In the genomic region with DNA sequence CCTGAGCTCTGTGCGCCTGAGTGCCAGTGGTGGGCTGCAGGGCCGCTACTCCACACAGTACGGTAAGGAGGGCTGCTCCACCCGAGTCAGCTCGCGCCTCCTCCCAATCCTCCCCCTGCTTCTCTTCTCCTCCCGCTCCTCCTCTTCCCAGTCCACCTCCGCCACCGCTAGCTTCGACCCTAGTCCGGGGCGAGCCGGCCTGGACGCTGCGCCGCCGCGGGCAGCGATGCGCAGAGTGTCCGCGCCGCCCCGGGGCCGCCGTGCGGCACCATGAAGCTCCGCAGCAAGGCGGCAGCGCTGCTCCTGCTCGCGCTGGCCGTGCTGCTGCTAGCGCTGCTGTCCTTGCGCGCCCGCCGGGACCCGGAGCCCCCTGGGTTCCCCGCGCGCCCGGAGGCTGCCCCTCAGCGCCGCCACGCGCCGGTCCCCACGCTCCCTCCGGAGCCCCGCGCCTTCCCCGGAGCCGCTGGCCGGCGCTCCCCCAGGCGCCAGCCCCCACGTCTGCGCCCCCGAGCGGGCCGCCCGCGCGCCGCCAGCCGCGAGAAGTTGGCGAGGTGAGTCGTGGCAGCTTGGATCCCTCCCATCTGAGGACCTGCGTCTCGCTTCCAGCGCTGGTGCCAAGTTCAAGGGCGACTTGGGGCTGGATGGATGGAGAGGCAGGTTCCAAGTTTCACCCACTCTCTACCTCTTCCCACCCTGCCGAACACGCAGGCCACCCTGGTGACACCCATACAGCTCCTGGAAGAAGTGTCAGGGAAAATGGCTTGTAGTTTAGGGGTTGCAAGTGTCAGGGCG, we compare ENCODE assay signal across 8 mouse cellular contexts. TPM values are rescaled to one million over a fixed set of nuclear protein-coding genes. Genes with fewer than 3 reads are reported as not detected.
DNase-seq lines count a peak whose midpoint lies in the region; ATAC-seq lines count a peak whose summit lies in the region.

TSS of gene Gxylt2 (plus strand) at position 161 of the 792 bp plus-strand sequence.

- H3K36me3 ChIP-seq in lung, embryonic 15.5 days, result no peaks in the 10 kb centered on the region
- H3K36me3 ChIP-seq in embryonic facial prominence, embryonic 13.5 days, result no peaks in the 10 kb centered on the region
- no peaks in the 10 kb centered on the region for H3K36me3 ChIP-seq in heart, embryonic 15.5 days

- peak within 1 kb of the TSS; percentile 5; the same call in 1 of the 2 replicates for H3K27ac ChIP-seq in lung, embryonic 15.5 days
- peak within 1 kb of the TSS; percentile 98 for H3K27ac ChIP-seq in embryonic facial prominence, embryonic 13.5 days
- H3K27ac ChIP-seq in heart, embryonic 15.5 days, result peak within 1 kb of the TSS; percentile 43

- no peaks in the 10 kb centered on the region for H3K9me3 ChIP-seq in lung, embryonic 15.5 days
- H3K9me3 ChIP-seq in embryonic facial prominence, embryonic 13.5 days, result no peaks in the 10 kb centered on the region
- H3K9me3 ChIP-seq in heart, embryonic 15.5 days (replicated peaks), result no peaks in the 10 kb centered on the region

- ATAC-seq in lung, embryonic 15.5 days (ENCODE audit: borderline replicate concordance, extremely low read depth, low FRiP score, low TSS enrichment), result peak; percentile 89
- ATAC-seq in embryonic facial prominence, embryonic 13.5 days (ENCODE audit: insufficient number of reproducible peaks, insufficient read depth, low FRiP score, low TSS enrichment, low read depth), result peak; percentile 92
- ATAC-seq in heart, embryonic 15.5 days (replicated peaks; ENCODE audit: insufficient number of reproducible peaks, insufficient read depth, low FRiP score, low read depth), result peak; percentile 88

- H3K4me2 ChIP-seq in lung, embryonic 15.5 days, result peak within 1 kb of the TSS; percentile 92
- H3K4me2 ChIP-seq in embryonic facial prominence, embryonic 13.5 days, result peak within 1 kb of the TSS; percentile 71
- H3K4me2 ChIP-seq in heart, embryonic 15.5 days, result peak within 1 kb of the TSS; percentile 98

- peaks cover 31% of the 10 kb centered on the region for H3K27me3 ChIP-seq in lung, embryonic 15.5 days
- H3K27me3 ChIP-seq in embryonic facial prominence, embryonic 13.5 days, result no peaks in the 10 kb centered on the region
- peaks cover 39% of the 10 kb centered on the region for H3K27me3 ChIP-seq in heart, embryonic 15.5 days

- peak within 1 kb of the TSS; percentile 44 for H3K9ac ChIP-seq in lung, embryonic 15.5 days
- H3K9ac ChIP-seq in embryonic facial prominence, embryonic 13.5 days, result peak within 1 kb of the TSS; percentile 93
- H3K9ac ChIP-seq in heart, embryonic 15.5 days, result peak within 1 kb of the TSS; percentile 72

- under 1% methylated on average over 73 of the region's 77 CpGs for whole genome bisulfite sequencing in lung, embryonic 15.5 days
- WGBS in embryonic facial prominence, embryonic 13.5 days, result 0% methylated on average over 77 of the region's 77 CpGs
- under 1% methylated on average over 62 of the region's 77 CpGs for WGBS in heart, embryonic 15.5 days

- peaks cover 22% of the 10 kb centered on the region for H3K4me1 ChIP-seq in lung, embryonic 15.5 days
- peaks cover 42% of the 10 kb centered on the region for H3K4me1 ChIP-seq in embryonic facial prominence, embryonic 13.5 days
- H3K4me1 ChIP-seq in heart, embryonic 15.5 days (replicated peaks), result peaks cover 19% of the 10 kb centered on the region

- peak within 1 kb of the TSS; percentile 60 for H3K4me3 ChIP-seq in lung, embryonic 15.5 days
- peak within 1 kb of the TSS; percentile 83 for H3K4me3 ChIP-seq in embryonic facial prominence, embryonic 13.5 days
- peak within 1 kb of the TSS; percentile 74 for H3K4me3 ChIP-seq in heart, embryonic 15.5 days

- no peak for DNase-seq in lung, postnatal 25 days (ENCODE audit: low spot score)
- peak; percentile 73 to 84 for DNase-seq in kidney, postnatal 4 days
- DNase-seq in lung, postnatal 10 days, result peak; percentile 54
- DNase-seq in right cerebral cortex, adult 2 months (ENCODE audit: low spot score in 2 of 2), result peak; percentile 26 to 31
- DNase-seq in natural killer cell, adult 2 months (ENCODE audit: low spot score in 2 of 2), result no peak

RNA-seq across cellular contexts. Expression of gene Gxylt2, which starts in this region (rescaled TPM):
- 3.9 and 4.1 TPM in 2 replicates for polyA plus RNA-seq in lung, embryonic 15.5 days (2015; fragmentation: Nextera tagmentation; extraction: Ambion mirVana)
- polyA plus RNA-seq in embryonic facial prominence, embryonic 13.5 days (2015; fragmentation: Nextera tagmentation; extraction: Ambion mirVana), result 33.2 and 39.5 TPM in 2 replicates
- 5.0 and 6.3 TPM in 2 replicates for polyA plus RNA-seq in heart, embryonic 15.5 days (2015; fragmentation: Nextera tagmentation; extraction: Ambion mirVana)

Comparison
In these comparisons a context has a peak if more than half of its experiments do, and no peak if none do; other contexts are left out.
1. DNase-seq: peak in kidney, postnatal 4 days (2 of 2), lung, postnatal 10 days (single experiment) and right cerebral cortex, adult 2 months (2 of 2); none in lung, postnatal 25 days (single experiment) and natural killer cell, adult 2 months (0 of 2).
2. H3K27ac ChIP-seq: peak in every context shown above with its lines; median percentile 98 in embryonic facial prominence, embryonic 13.5 days; 43 in heart, embryonic 15.5 days; 5 in lung, embryonic 15.5 days.
3. Peak in every context shown above with its lines, with median percentiles within 50 percentile points of each other: ATAC-seq, H3K4me2 ChIP-seq, H3K4me3 ChIP-seq and H3K9ac ChIP-seq.